Mouse (Mus musculus) liver, embryonic 14.5 days (tissue): ENCODE results near the gene Sppl2b.

Experiments used
- CTCF ChIP-seq: IDR thresholded peaks from 2 replicates; pipeline ENCODE4 v1.5.1; 2016; ENCODE audit warnings: antibody characterized with exemption, low read depth, control low read depth
- EP300 ChIP-seq: IDR thresholded peaks from 2 replicates; pipeline ENCODE4 v1.6.1; 2016; ENCODE audit warnings: antibody characterized with exemption, low read depth

GRCm38 (mm10) chr10:80814800-80815199 is 40.3 kb upstream of the Sppl2b start:
- no peak for TF ChIP-seq CTCF
- TF ChIP-seq EP300 = no peak
